Mouse (Mus musculus) megakaryocyte progenitor cell, adult 5-6 weeks (primary cell): ENCODE results near the gene Tmed3. TPM values are rescaled to one million over a fixed set of nuclear protein-coding genes. Genes with fewer than 3 reads are reported as not detected.

Source experiments
- ATAC-seq: replicated peaks from 2 replicates; pipeline ENCODE4 v1.8.0; 2016; ENCODE audit warnings: mild to moderate bottlenecking, moderate TSS enrichment, inconsistent platforms; ENCODE audit not compliant: poor library complexity
- total RNA-seq, 2 experiments: library from RNA; stranded (forward) in 1 of 2; stranded (reverse) in 1 of 2; fragments of 157-497, 149-512 nt in 1 of 2; fragments of 200-1000 nt in 1 of 2; gene quantifications; 2 replicates each; pipeline versions ENCODE4 v1.2.3 to v1.2.4; 2015 to 2017

The Tmed3 gene
- 322 and 358 TPM in 2 replicates for total RNA-seq (2015)
- 264 and 336 TPM in 2 replicates for total RNA-seq (2017)

DNA sequence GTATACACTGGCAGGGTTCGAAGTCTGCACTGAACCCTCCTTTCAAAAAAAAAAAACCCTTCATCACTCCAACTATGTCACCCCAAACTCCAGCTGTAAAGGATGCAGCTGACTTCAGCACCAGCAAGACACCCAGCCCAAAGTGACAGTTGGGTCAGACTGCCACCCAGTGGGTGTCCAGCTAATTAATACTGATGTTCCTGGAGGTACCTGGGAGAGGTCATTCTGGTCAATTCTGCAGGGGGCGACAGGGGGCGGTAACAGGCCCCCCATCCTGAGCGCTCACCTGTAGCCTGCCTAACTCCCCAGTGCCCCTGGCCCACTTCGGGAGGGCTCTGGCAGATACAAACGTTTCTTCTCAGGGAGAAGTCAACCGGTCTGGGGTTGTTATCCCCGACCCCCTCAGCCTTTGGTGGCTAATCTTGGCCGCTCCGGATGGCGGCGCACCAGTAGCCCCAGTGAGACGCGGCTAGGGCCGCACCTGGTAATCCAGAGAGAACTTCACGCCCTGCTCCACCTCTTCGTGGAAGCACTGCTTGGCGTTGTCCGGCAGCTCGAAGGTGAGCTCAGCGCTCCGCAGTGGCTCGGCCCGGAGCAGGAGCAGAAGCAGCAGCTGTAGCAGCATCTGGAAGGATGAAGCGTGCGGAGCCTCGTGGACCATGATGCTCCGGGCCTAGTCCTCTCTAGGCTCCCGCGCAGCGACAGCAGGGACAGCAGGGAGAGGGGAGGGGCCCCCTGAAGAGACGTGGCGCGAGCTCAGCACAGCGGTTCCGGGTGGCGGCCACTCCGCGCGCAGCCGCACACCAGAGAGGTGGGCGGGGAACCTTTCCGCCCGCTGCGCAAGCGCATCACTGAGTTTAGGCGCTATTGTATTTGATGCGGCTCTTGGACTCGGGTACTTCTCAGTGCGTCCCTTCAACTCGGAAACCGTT lies at the start of gene Tmed3:
Gene Tmed3, minus strand, starts transcription at position 804 of the 932 bp plus-strand sequence.
- peak; percentile 80 for ATAC-seq

DNA sequence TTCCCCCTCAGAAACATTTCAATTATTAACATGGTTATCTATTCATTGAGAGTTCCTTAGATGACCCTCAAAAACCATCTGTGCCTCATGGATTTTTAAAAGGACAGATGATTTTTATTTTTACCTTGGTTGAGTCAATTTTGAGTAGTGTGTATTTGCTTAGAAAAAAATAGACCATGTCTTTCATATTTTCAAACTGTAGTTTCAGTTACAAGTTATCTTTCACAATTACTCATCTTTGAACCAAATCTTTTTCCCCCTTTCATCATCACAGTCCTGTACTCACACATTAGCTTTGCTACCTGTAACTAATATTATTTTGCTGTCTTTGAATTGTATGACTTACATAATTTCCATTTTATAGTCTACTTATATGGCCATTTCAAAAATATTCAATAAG lies 35.2 kb upstream of the Tmed3 start:
- no peak for ATAC-seq

DNA sequence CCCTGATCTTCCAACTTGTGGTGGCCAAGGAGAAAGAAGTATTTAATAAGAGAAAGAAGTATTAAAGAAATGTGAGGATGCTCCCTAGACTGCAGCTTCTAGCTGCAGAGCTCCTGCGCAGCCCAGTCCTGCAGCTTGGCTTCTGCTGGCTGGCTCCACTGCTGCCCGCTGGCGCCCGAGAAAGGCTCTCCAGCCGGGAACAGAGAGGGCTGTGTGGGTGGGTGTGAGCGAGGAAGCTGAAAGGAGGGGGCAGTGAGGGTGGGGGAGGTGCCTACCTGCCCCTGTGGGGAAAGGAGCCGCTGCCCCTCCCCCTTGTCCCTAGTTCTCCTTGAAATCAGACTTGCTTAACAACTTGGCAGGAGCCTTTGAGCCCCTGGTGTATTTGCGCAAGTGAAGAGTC lies 33.4 kb upstream of the Tmed3 start, which contains the start of gene Ankrd34c:
Gene Ankrd34c, minus strand, starts transcription at position 181 of the 400 bp plus-strand sequence.
- ATAC-seq = no peak

DNA sequence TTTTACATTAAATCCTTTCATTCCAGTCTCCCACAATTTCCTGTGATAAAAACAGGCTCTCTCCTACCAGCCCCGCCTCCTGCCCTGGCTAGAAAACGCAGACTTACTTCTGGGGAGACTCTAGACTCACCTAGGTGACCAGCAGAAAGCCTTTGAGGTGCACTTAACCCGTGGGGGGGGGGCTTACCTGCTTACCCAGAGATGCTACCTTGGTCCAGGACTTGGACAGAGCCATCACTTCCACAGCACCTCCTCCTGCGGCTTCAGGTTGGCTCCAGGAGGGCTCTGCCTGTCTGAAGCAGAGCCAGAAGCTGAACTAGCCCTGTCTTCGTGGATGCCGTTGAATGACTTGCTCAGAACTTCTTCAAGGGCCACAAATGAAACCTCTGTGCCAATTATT lies 33.0 kb upstream of the Tmed3 start:
- ATAC-seq = no peak

DNA sequence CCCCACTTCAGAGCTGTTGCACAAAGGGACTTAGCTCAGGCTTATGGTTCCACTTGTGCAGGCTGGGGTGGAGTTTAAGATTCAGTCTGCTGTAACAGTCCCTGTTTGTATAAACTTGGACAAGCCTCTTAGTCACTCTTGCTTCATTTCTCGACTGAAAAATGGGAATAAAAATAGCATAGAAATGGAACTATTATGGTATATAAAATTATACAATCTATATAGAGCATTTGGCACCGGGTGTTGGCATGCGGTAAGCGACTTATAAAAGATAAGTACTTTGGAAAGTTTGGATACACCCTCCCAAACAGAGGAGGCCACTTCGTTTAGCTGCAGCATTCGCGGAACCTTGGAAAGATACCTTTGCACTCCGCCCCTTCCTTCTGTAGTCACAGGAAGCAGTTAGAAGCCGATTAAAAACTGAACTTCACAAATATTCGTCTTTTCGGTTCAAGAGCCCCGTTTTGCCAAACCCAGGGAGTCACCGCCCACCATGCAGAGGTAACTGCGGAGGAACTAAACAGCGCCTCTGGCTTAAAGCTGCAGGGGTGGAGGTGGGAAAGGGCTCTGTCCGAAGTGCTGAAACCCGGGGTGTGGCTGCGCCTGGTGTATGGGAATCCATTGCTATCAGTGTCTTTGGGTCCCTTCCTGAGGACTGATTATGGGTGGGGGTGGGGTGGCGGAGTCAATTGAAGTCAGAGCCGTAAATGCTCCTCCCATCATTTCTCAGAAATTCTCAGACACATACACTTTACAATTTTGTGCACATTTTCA lies 32.3 kb upstream of the Tmed3 start:
- peak; percentile 89 for ATAC-seq

DNA sequence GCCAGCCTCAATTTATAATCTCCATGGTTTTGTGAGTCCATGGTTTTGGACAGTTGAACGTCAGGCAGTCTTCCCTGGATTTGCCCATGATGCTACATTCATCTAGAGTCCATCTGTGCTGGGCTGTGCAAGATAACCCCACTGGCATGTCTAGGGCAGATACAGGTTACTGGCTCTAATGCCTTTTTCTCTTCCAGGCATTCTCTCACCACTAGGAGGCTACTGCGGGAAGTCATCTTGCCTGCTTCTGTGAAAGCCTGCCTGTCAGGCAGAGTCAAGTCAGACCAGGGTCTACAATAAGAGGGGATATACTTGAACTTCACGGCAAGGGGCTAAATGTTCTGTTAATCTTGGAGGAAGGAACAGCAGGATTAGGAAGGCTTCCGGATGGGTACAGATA lies 2.0 kb upstream of the Tmed3 start:
- ATAC-seq = peak; percentile 47

DNA sequence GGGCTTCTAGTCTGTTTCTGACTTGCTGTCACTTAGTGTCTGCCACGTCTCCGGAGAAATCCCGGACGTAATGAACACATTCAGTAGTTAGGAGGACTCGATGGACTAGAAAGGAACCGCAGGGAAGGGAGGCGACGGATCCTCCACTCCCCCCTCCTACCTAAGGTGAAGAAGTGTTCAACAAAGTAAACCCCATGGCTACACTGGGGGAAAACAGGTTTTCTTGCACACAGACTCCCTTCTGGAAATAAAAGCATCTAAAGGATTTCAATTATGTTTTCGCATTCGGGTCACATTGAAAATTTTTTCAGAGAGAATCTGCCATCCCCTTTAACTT lies 297 bp upstream of the Tmed3 start:
- ATAC-seq = peak; percentile 5; the same call in 1 of the 2 replicates

DNA sequence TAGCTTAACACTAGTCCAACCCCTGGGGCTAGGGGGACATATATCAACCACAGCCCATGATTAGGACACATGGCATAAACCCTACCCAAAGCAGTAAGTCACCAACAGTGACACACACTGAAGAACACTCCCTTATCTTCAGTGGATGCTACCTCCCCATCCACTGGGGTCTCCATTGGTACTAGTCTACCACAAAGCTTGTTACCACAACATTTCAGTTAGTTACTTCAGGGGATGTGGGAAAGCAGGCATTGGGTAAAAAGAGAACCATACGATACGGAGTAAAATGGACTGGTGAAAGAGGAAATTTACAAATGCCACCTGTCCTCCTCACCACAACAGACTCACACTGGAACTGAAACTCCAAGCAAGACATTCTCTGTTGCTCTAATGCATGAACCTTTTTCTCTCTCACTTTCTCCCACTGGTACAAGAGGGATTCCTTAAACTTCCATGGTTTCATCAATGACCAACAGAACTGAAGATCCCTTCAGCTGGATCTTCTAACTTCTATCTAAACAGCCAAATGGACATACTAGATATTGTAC lies 3.9 kb downstream of the Tmed3 start:
- ATAC-seq = peak; percentile 58

DNA sequence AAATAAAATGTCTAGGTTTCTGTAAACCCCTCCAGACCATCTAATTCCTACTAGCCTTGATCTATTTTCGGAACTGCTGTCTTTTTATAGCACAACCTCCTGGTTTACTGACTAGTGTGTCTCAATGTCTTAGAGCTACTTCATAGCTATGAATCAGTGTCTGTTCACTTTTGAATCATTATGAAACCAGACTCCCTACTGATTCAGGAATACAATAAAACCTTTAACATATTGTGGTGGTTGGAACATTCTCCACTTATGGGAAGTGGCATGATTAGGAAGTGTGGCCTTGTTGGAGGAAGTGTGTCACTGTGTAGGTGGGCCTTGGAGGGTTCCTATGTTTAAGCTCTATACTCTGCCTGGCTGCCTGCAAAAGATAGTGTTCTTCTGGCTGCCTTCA lies 9.7 kb downstream of the Tmed3 start:
- peak; percentile 69 for ATAC-seq

DNA sequence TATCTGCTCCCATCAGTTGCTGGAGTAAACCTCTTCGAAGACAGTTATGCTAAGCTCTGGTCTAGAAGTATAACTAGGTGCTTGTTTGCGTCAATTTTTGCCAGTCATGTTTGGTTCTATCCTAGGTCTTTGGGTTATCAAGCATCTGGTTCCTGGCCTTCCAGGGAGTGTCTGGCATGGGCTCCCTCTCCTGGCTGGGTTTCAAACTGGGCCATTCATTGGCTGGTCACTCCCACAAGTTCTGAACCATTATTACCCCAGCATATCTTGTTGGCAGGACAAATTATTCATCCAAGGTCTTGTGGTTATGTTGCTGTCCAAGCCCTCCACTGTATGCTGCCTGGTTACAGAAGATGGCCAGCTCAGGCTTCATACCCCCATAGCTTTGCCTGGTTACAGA lies 11.2 kb downstream of the Tmed3 start:
- no peak for ATAC-seq

DNA sequence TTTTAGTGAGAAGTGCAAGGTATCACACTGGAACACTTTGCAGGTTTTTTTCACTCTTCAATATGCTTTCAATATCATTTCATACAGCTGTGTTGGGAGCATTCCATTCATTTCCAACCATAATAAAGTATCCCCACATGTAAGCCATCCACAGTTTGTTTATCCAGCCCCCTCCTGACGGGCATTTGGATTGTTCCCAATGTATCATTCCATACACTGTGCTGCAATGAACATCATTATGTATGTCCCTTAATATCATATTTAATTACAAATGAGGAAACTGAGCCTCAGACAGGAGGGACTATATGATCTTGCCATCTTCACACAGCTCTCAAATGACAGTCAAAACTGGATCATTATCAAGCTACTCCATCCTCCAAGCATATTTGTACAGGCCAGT lies 15.7 kb downstream of the Tmed3 start:
- no peak for ATAC-seq

DNA sequence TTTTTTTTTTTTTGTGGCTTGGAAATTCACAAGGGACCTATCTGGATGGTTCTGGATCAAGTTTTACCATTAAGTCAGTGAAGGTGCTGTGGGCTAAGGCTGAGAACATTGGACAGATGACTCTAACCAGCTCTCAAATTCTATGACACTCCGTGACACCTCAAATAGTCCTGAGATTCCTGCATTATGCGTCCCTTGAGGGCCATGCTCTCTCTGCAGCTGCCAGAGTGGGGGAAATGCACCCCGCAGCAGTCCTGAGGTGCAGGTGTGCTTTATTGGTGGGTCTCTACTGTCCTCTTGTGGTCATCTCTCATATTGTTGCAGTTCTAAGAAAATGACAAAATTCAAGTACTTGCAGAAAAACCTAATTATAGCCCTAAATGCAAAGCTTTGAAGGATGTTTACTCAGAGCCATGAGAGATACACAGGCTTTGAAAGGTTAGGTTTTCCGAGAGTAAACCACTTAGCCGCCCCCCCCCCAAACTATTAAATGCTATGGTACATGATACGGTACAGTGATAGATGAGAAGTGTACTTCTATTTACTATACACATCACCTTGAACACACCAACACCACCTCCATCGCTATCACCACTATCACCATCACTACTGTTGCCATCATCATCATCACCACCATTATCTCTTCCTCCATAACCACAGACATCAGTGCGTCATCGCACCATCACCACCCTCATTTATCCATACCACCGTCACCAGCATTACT lies 17.2 kb downstream of the Tmed3 start:
- peak; percentile 99 for ATAC-seq

DNA sequence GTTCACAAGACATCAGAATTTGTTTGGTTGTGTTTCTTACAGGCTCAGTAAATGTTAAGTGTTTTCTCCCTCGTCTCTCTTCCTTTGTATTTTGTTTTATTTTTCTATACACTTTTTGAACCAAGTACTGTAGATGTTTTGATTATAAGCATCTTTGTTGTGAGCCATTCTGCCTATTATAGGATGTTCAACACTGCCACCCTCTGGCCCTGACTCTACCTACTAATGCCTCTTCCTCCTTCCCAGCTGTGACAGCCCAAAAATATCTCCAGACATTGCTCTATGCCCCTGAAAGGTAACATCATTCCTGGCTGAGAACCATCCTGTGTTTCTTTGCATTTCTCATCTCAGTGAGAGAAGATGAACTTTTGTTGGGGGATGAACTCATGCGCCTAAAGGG lies 18.6 kb downstream of the Tmed3 start:
- ATAC-seq = no peak

DNA sequence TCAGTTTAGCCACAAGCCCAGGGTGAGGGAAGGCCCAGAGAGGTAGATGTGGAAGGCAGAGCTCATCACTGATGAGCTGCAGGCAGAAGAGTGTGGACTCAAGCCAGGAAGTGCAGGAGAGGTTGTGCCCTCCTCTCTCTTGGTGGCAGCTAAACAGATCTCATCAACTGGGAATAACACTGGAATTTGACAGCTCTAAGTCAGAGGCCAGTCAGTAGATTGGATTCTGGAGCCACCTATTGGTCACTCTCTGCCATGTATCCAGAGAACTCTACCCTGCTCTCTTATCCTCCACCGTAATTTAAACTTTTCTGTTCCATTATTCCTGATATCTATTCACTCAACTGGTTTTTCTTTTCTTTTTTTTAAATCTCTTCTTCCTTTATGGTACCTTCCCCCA lies 25.9 kb downstream of the Tmed3 start:
- ATAC-seq = peak; percentile 57

DNA sequence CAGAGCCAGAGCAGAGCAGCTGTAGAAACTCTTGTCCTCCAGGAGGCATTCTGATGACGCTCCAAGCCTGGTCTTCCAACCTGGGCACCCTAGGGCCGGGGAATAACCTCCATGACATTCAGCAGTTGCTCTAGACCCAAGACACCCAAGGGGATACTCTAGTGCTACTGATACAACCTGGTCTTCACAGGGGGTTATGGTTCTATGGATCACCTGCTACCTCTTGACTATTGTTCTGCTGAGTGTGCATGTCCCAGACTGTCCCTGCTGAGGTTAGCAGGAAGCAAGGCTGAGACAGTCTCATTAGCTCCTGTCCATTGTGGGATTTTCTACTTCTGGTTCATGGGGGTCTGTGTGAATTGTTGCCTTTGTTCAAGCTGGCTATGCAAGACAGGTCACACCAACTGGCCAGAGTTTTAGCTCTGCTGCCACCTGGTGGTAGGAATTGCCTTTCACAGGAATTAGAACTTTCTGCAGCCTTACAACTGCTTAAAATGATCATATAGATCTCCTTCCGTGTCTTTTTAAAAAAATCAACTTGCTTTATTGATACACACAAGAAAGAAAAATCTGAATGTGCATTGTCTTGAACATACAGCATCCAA lies 30.8 kb downstream of the Tmed3 start:
- peak; percentile 83 for ATAC-seq

DNA sequence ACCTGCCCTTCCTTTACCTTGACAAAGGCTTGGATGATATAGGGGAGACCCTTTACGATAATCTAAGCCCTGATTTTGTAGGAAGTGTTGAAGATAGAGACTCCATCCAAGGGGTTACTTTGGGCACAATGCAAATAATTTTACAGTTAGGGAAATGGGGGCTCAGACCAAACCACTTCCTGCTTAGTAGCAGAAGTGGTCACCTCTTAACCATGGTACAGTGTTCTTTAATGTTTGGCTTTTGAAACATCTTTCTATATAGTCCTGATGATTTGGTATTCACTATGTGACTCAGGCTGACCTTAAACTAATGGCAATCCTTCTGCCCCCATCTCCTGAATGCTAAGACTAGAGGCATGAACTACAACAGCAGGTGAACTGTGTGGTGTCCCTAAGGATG lies 31.5 kb downstream of the Tmed3 start:
- ATAC-seq = peak; percentile 70

DNA sequence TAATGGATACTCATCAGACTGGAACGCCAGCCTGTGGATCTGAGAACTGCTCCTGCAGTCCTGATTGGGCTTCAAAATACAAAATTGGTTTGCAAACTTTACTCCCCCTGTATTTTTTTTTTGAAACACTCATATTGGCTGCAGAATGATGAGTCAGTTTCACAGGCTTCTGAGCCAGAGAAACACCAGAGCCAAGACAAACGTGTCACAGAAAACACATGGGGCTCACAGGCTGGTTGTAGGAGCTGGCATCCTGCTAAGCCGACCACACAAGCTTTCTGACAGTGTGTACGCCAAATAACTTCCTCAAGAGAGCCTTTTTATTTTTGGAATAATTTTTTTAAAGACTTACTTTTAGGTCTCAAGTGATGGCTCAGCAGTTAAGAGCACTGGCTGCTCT lies 35.0 kb downstream of the Tmed3 start:
- no peak for ATAC-seq

DNA sequence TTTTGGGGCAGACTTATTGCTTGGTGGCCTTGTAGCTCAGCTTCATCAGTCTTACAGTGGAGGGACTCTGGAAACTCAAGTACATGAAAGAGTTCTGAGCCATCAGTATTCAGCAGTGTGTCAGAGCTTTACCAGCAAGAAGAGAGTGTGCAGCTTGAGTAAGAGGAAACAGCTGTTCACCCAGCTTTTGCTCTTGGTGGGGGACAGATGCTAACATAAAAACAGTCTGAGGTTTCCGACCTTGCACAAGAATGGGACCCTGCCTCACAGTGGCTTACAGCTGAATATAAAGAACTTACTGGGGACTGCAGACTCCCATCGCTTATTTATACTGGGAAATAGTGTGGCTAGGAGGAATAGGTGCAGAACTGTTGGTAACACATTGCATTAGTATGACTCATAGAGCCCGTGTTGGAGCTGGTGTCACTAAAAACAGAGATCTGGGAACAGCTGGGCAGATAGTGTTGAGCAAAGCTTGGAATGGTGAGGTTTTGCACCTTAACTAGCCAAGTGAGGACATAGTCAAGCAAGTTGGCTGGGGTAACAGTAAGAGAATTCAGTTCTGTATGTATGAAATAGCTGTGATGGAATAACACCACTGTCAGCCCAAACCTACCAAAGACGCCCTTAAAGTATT lies 37.4 kb downstream of the Tmed3 start:
- ATAC-seq = peak; percentile 96

DNA sequence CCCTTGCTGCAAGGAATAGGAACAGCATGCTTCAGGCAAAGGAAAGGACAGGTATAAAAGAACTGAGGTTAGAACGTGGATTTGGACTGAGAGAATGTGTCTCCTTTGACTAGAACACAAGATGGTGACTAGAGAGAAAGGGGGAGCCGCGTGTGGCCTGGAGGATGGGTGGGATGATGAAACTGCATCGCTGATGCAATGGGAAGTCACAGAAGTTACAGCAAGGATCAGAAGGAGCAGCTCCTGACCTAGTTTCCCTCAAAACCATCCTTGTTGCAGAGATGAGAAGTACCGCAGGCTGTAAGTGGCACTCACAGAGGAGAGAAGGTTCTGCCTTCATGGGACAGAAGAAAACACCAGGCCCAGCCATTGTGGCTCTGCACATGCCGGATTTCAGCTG lies 54.0 kb downstream of the Tmed3 start:
- ATAC-seq = peak; percentile 98
